Mouse (Mus musculus) CD4-positive helper T cell, adult 2 months (primary cell): ENCODE measurements around the gene Dis3l.

Experiments used
- DNase-seq: peaks from one replicate; pipeline ENCODE4 v3.0.0-alpha.2; 2012; ENCODE audit warnings: low read depth, missing footprints, low spot score

Dis3l gene

DNA sequence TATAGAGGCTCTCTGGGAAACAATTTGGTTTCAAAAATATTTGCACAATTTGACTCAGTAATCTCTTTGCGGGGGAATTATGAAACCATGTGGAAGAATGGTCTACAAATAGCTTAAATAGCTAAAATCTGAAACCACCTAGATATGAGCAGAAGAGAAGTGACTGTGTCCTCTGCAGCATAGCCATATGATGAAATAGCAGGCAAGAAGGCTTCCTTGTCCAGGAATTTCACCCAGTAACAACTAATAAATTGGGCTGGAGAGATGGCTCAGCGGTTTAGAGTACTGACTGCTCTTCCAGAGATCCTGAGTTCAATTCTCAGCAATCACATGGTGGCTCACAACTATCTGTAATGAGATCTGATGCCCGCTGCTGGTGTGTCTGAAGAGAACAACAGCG lies 80.1 kb downstream of the Dis3l start:
- no peak for DNase-seq

DNA sequence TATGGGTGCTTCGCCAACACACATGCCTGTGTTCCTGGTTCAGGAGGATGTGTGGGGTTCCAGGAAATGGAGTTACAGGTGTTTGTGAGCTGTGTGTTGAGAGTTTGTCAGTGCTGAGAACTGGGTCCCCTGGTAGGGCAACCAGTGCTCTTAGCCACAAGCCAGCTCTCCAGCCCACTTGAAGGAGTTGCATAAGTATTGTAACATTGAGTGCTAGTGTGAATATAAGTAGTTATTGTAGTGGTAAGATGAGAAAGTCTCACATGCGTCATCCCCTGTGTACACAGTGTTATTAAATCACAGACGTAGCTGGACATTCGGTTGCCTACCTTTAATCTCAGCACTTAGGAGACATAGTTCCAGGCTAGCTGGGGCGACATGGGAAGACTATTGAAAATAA lies 81.2 kb downstream of the Dis3l start:
- DNase-seq: no peak
